Mouse (Mus musculus) bone marrow, adult 2 months (tissue): ENCODE results near the gene Olfr1052. TPM values are rescaled to one million over a fixed set of nuclear protein-coding genes. Genes with fewer than 3 reads are reported as not detected.
"Not testable (repeated sequence)": the region's sequence is repeated elsewhere in the genome, so short reads cannot be mapped to it uniquely, and the experiment has no call there.

Experiments used
- H3K27ac ChIP-seq: fragments of 200-500 bp; 2 replicates; pipeline ENCODE4 v1.5.1; 2012; ENCODE audit warnings: low read depth, mild to moderate bottlenecking, control low read depth, inconsistent platforms, low read length; ENCODE audit not compliant: control insufficient read depth, poor library complexity, insufficient read depth
- H3K4me1 ChIP-seq: fragments of 200-500 bp; 2 replicates; pipeline ENCODE4 v1.6.1; 2011; ENCODE audit warnings: low read length; ENCODE audit not compliant: control insufficient read depth, insufficient read depth
- H3K4me3 ChIP-seq: fragments of 200-500 bp; replicated peaks from 2 replicates; pipeline ENCODE3; 2011; ENCODE audit warnings: mild to moderate bottlenecking, low read depth, low read length, control low read depth; ENCODE audit not compliant: control insufficient read depth
- CTCF ChIP-seq: fragments of 200-500 bp; IDR thresholded peaks from 2 replicates; pipeline ENCODE4 v1.5.1; 2011; ENCODE audit warnings: low read length, control low read depth; ENCODE audit not compliant: control insufficient read depth, insufficient read depth
- POLR2A ChIP-seq: fragments of 200-500 bp; IDR thresholded peaks from 2 replicates; pipeline ENCODE4 v1.6.1; 2011; ENCODE audit warnings: low read depth, mild to moderate bottlenecking, control low read depth, low read length, borderline replicate concordance; ENCODE audit not compliant: control insufficient read depth
- WGBS: fragments of 180-500 bp; shearing (Covaris S2); methylation state at CpG from one replicate; pipeline ENCODE4 v1.1.7; 2018; 5-methylcytosine and 5-hydroxymethylcytosine counted together
- polyA plus RNA-seq: library from polyadenylated mRNA; stranded (reverse); fragments of >200 nt; gene quantifications from 2 replicates; pipeline ENCODE4 v1.2.4, GENCODE M21; 2011; ENCODE audit warnings: low replicate concordance; ENCODE audit not compliant: missing spikeins, insufficient read depth, insufficient read length

The Olfr1052 gene
- polyA plus RNA-seq = not detected in 2 replicates

- no peak within 1 kb of the TSS for H3K27ac ChIP-seq
- no peak within 1 kb of the TSS for H3K4me3 ChIP-seq
- H3K4me1 ChIP-seq = no peaks in the 10 kb centered on the region
- TF ChIP-seq POLR2A = no peak
- no peak for TF ChIP-seq CTCF
Measured at GRCm38 (mm10) chr2:86292155-86292554, at the start of gene Olfr1052. Gene Olfr1052, plus strand, starts transcription at chr2:86292455.

- not testable (repeated sequence) for H3K27ac ChIP-seq, H3K4me1 ChIP-seq, H3K4me3 ChIP-seq
Measured at GRCm38 (mm10) chr2:86258228-86258627, 34.0 kb upstream of the Olfr1052 start, which contains the start of gene Olfr1049. Gene Olfr1049, minus strand, starts transcription at chr2:86258328.

DNA sequence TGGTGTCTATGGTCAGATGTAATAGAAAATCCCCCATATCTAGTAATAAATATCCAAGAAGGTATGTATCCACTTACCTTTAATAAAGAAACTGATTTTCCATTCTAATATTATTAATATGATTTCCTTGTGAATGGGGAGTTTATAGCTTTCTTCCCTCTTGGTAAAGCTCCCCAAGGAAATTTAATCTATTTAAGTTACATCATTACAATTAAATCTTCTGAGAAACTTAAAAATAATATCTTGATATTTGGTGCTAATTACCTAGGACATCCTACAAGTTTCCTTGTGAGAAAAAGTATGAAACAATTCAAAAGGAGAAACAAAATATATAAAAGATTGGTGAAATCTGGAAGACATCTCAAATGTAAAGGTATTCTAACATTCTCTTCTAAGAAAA is 13.3 kb upstream of the Olfr1052 start, which contains the start of gene Olfr1051:
TSS of gene Olfr1051 (minus strand) at position 101 of the 400 bp plus-strand sequence.
- H3K4me3 ChIP-seq, H3K27ac ChIP-seq, H3K4me1 ChIP-seq: not testable (repeated sequence)

DNA sequence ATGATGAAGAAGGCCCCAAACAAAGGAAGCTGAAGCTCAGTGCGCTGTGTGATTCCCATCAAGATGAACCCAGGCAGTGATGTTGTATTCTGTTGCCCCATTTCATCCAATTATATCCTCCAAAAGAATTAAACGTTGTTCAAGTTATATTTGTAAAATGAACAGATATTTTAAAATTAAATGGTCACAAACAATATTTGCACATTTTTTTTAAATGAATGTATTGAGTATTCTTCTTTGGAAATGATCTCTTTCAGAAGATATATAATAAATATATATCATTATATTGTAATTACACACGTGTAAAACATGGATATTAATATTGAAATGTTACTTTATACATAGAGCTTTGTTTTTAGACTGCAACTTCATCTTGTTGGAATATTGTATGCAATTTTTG is 22.9 kb downstream of the Olfr1052 start, which contains the start of gene Olfr1053:
TSS of gene Olfr1053 (minus strand) at position 101 of the 400 bp plus-strand sequence.
- TF ChIP-seq POLR2A = no peak
- TF ChIP-seq CTCF = no peak

GRCm38 (mm10) chr2:86335333-86335732 is 43.1 kb downstream of the Olfr1052 start, which contains the start of gene Olfr1054:
Gene Olfr1054, minus strand, starts transcription at chr2:86335433.
- Histone ChIP-seq H3K4me3 (no peak within 1 kb of the TSS), H3K27ac (no peak within 1 kb of the TSS), H3K4me1 (no peaks in the 10 kb centered on the region)
- TF ChIP-seq CTCF (no peak), POLR2A (no peak)
- WGBS = 80% methylated on average over 3 of the region's 3 CpGs

More for the DNA sequence above, 22.9 kb downstream of the Olfr1052 start, which contains the start of gene Olfr1053:
- no peak within 1 kb of the TSS for H3K27ac ChIP-seq
- 57% methylated on average over 3 of the region's 3 CpGs for WGBS
- no peaks in the 10 kb centered on the region for H3K4me1 ChIP-seq
- no peak within 1 kb of the TSS for H3K4me3 ChIP-seq

Other genes starting within 250 kb of the Olfr1052 start
- not detected in 2 replicates for gene Olfr1034, start 246.6 kb upstream of the Olfr1052 start, polyA plus RNA-seq
- not detected in 2 replicates for gene Olfr1036, start 218.5 kb upstream of the Olfr1052 start, polyA plus RNA-seq
- not detected in 2 replicates for gene Olfr1037, start 205.1 kb upstream of the Olfr1052 start, polyA plus RNA-seq
- not detected in 2 replicates for gene Olfr1039, start 156.5 kb upstream of the Olfr1052 start, polyA plus RNA-seq
- gene Olfr1040, start 145.7 kb upstream of the Olfr1052 start, polyA plus RNA-seq = not detected in 2 replicates
- gene Olfr1042, start 130.6 kb upstream of the Olfr1052 start, polyA plus RNA-seq = not detected in 2 replicates
- not detected in 2 replicates for gene Olfr1043, start 124.9 kb upstream of the Olfr1052 start, polyA plus RNA-seq
- gene Olfr1044, start 114.6 kb upstream of the Olfr1052 start, polyA plus RNA-seq = not detected in 2 replicates
- gene Olfr52, start 106.8 kb upstream of the Olfr1052 start, polyA plus RNA-seq = not detected in 2 replicates
- gene Olfr1045, start 89.4 kb upstream of the Olfr1052 start, polyA plus RNA-seq = not detected in 2 replicates
- not detected in 2 replicates for gene Olfr1046, start 73.1 kb upstream of the Olfr1052 start, polyA plus RNA-seq
- gene Olfr1047, start 61.1 kb upstream of the Olfr1052 start, polyA plus RNA-seq = not detected in 2 replicates
- gene Olfr1048, start 52.2 kb upstream of the Olfr1052 start, polyA plus RNA-seq = not detected in 2 replicates
- not detected in 2 replicates for gene Olfr1049, start 34.1 kb upstream of the Olfr1052 start, polyA plus RNA-seq
- gene Olfr1051, start 13.4 kb upstream of the Olfr1052 start, polyA plus RNA-seq = not detected in 2 replicates
- gene Olfr1053, start 22.8 kb downstream of the Olfr1052 start, polyA plus RNA-seq = not detected in 2 replicates
- not detected in 2 replicates for gene Olfr1054, start 43.0 kb downstream of the Olfr1052 start, polyA plus RNA-seq
- gene Olfr1055, start 57.8 kb downstream of the Olfr1052 start, polyA plus RNA-seq = not detected in 2 replicates
- not detected in 2 replicates for gene Olfr1056, start 70.0 kb downstream of the Olfr1052 start, polyA plus RNA-seq
- gene Olfr1057, start 85.9 kb downstream of the Olfr1052 start, polyA plus RNA-seq = not detected in 2 replicates
- gene Olfr1058, start 96.1 kb downstream of the Olfr1052 start, polyA plus RNA-seq = not detected in 2 replicates
- gene Olfr1061, start 121.6 kb downstream of the Olfr1052 start, polyA plus RNA-seq = not detected in 2 replicates
- gene Olfr1062, start 134.3 kb downstream of the Olfr1052 start, polyA plus RNA-seq = 0.45 and 0.97 TPM in 2 replicates
- not detected in 2 replicates for gene Olfr1065, start 158.1 kb downstream of the Olfr1052 start, polyA plus RNA-seq
- gene Olfr1066, start 163.8 kb downstream of the Olfr1052 start, polyA plus RNA-seq = not detected in 2 replicates
- gene Olfr228, start 194.9 kb downstream of the Olfr1052 start, polyA plus RNA-seq = not detected in 2 replicates
- gene Olfr1076, start 216.0 kb downstream of the Olfr1052 start, polyA plus RNA-seq = not detected in 2 replicates